Mouse (Mus musculus) myocyte (in vitro differentiated cells): ENCODE results near the gene Ffar3.
"Not testable (repeated sequence)": the region's sequence is repeated elsewhere in the genome, so short reads cannot be mapped to it uniquely, and the experiment has no call there.

ENCODE experiments used
- CEBPB ChIP-seq: IDR thresholded peaks from 2 replicates; pipeline ENCODE4 v1.6.1; 2011; ENCODE audit warnings: mild to moderate bottlenecking, moderate library complexity; ENCODE audit not compliant: poor library complexity, insufficient read depth, severe bottlenecking
- E2F4 ChIP-seq: IDR thresholded peaks from one replicate; pipeline ENCODE4 v1.6.1; 2011; ENCODE audit warnings: mild to moderate bottlenecking, control low read depth, moderate library complexity; ENCODE audit not compliant: insufficient read depth
- MAX ChIP-seq: IDR thresholded peaks from one replicate; pipeline ENCODE4 v1.6.1; 2011; ENCODE audit warnings: low read depth, mild to moderate bottlenecking, control low read depth
- POLR2A ChIP-seq: IDR thresholded peaks from one replicate; pipeline ENCODE4 v1.6.1; 2011; ENCODE audit warnings: low read depth, mild to moderate bottlenecking, control low read depth, moderate library complexity; ENCODE audit not compliant: insufficient read length
- POLR2AphosphoS2 ChIP-seq: IDR thresholded peaks from one replicate; pipeline ENCODE4 v1.6.1; 2011; ENCODE audit warnings: low read depth, control low read depth; ENCODE audit not compliant: insufficient read length
- TCF12 ChIP-seq: IDR thresholded peaks from one replicate; pipeline ENCODE4 v1.6.1; 2011; ENCODE audit warnings: mild to moderate bottlenecking, control low read depth; ENCODE audit not compliant: poor library complexity, insufficient read depth, severe bottlenecking
- TCF3 ChIP-seq: IDR thresholded peaks from one replicate; pipeline ENCODE4 v1.6.1; 2011; ENCODE audit warnings: low read depth, control low read depth; ENCODE audit not compliant: insufficient read length
- USF1 ChIP-seq: IDR thresholded peaks from one replicate; pipeline ENCODE4 v1.6.1; 2011; ENCODE audit warnings: low read depth, mild to moderate bottlenecking, control low read depth, moderate library complexity

DNA sequence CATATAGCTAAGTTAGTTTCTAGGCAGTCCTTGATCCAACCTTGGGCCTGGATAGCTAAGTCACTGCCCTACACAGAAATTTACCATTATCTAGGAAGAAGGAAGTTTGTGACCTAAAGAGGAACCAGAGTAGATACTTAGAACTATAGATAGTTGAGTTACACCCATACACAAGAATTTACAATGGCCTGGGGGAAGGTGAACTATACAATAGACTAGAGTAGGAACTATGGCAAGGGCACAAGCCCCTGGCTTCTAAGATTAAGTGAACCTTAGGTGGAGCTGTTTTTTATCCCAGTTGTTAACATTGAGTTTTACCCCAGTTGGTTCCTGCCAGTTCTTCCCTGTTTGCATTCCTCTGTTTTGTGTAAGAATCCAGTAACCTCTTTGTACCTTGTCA is 27.1 kb downstream of the Ffar3 start:
- TF ChIP-seq POLR2A, USF1, POLR2AphosphoS2, CEBPB, TCF3, TCF12, E2F4, MAX: not testable (repeated sequence)
